Mouse (Mus musculus): ENCODE measurements around the gene Trak1. TPM values are rescaled to one million over a fixed set of nuclear protein-coding genes. Genes with fewer than 3 reads are reported as not detected.

The Trak1 gene
- polyA plus RNA-seq, 1 experiment from 2014 or later: 38.0 TPM

GRCm38 (mm10) chr9:121382568-121382967 lies 85.3 kb downstream of the Trak1 start:
- H3K27ac ChIP-seq (replicated peaks): no peak overlapping the region
- H3K27me3 ChIP-seq: no peaks in the 10 kb centered on the region
- H3K36me3 ChIP-seq: no peaks in the 10 kb centered on the region; the same call in 1 of the 2 replicates
- no peaks in the 10 kb centered on the region for H3K9me3 ChIP-seq
- 92% methylated on average over 14 of the region's 14 CpGs for WGBS
- H3K4me3 ChIP-seq: no peak overlapping the region
- H3K4me1 ChIP-seq: peaks cover 33% of the 10 kb centered on the region
- 0 out of 2 replicates have a peak overlapping the region, but pooled peaks have one; percentile 15 for H3K9ac ChIP-seq (replicated peaks)
- no peak overlapping the region for H3K4me2 ChIP-seq (replicated peaks)
- no peak for ATAC-seq (ENCODE audit: low FRiP score, low read depth)

GRCm38 (mm10) chr9:121383180-121383586 lies 85.9 kb downstream of the Trak1 start:
- H3K9me3 ChIP-seq: no peaks in the 10 kb centered on the region
- H3K27me3 ChIP-seq: no peaks in the 10 kb centered on the region
- 0 out of 2 replicates have a peak overlapping the region, but pooled peaks have one; percentile 20 for H3K9ac ChIP-seq (replicated peaks)
- no peak for ATAC-seq (ENCODE audit: low FRiP score, low read depth)
- H3K36me3 ChIP-seq: no peaks in the 10 kb centered on the region; the same call in 1 of the 2 replicates
- H3K27ac ChIP-seq (replicated peaks): no peak overlapping the region
- H3K4me1 ChIP-seq: peaks cover 39% of the 10 kb centered on the region
- no peak overlapping the region for H3K4me2 ChIP-seq (replicated peaks)
- 84% methylated on average over 9 of the region's 9 CpGs for WGBS
- no peak overlapping the region for H3K4me3 ChIP-seq

- peaks cover 4% of the 10 kb centered on the region; the same call in 1 of the 2 replicates for H3K36me3 ChIP-seq
- H3K4me1 ChIP-seq: peaks cover 44% of the 10 kb centered on the region
- H3K27ac ChIP-seq (replicated peaks): no peak overlapping the region
- WGBS: 82% methylated on average over 7 of the region's 7 CpGs
- H3K9me3 ChIP-seq: no peaks in the 10 kb centered on the region
- H3K27me3 ChIP-seq: no peaks in the 10 kb centered on the region
- no peak overlapping the region for H3K4me2 ChIP-seq (replicated peaks)
- no peak overlapping the region for H3K4me3 ChIP-seq
- no peak overlapping the region for H3K9ac ChIP-seq (replicated peaks)
- ATAC-seq (ENCODE audit: low FRiP score, low read depth): no peak
Observed at GRCm38 (mm10) chr9:121384620-121385019, 87.3 kb downstream of the Trak1 start.

DNA sequence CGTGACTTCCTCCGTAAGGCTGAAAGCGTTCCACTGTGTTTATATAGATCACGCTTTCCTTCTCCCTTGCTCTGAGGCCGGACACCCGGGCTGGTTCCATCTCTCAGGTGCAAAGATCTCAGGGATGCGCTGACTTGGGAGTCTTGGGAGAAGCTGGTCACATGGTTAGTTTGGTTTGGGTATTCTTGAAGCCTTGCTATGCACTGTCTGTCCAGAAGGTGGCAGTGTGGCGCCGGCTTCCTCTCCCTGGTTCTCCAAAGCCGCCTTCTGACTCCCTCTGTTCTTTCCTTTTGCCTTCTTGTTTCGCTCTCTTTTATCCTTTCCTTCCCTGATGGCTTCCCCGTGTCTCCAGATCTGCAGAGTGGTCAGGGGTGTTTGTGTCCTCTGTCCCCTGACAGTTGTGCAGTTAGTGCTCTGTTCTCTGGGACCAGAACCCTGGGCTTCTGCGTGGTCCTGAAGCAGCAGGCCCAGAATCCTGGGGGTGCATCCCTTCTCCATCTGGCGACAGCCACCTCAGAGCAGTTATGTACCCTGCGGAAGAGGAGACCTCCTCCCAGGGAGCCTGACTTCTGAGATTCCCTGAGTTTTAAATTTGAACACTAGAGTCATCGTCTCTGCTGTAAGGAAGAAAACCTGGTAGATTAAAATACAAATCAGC lies 87.9 kb downstream of the Trak1 start:
- no peak overlapping the region for H3K4me3 ChIP-seq
- H3K27me3 ChIP-seq: no peaks in the 10 kb centered on the region
- H3K9me3 ChIP-seq: no peaks in the 10 kb centered on the region
- no peak for ATAC-seq (ENCODE audit: low FRiP score, low read depth)
- WGBS: 39% methylated on average over 16 of the region's 16 CpGs
- H3K36me3 ChIP-seq: peaks cover 9% of the 10 kb centered on the region; the same call in 1 of the 2 replicates
- peak overlapping the region; percentile 37 for H3K9ac ChIP-seq (replicated peaks)
- peaks cover 44% of the 10 kb centered on the region for H3K4me1 ChIP-seq
- no peak overlapping the region for H3K4me2 ChIP-seq (replicated peaks)
- H3K27ac ChIP-seq (replicated peaks): peak overlapping the region; percentile 39; the same call in 1 of the 2 replicates

DNA sequence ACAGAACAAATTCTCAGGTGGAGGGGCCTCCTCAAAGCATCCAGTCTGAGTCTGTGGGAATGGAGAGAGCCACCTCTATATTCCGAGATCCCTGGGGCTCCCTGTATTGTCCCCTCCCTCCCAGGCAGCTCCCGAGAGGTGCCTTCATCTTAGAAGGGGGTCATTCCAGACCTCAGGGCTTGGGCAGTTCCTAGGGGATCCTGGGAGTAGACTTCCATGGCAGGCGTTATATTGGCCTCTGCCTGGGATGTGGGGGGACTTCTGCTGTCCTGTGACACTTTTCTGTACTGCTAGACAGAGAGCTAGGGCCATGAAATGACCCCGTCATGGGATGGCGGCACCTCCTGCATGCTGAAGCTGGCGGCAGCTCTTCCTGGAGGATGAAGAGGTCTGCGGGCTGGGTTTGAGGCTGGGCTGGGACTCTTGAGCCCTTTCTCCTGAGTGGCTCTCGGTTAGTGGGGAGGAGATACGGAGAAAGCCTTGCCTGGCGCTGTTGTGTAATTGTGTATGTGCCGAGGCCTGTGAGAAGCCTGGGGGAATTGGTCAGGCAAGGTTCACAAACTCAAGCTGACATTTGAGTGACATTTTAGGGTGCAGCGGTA lies 88.5 kb downstream of the Trak1 start:
- H3K27ac ChIP-seq (replicated peaks): no peak overlapping the region; the same call in 1 of the 2 replicates
- H3K4me1 ChIP-seq: peaks cover 44% of the 10 kb centered on the region
- ATAC-seq (ENCODE audit: low FRiP score, low read depth): no peak; the same call in 1 of the 2 replicates

GRCm38 (mm10) chr9:121387539-121388272 lies 90.4 kb downstream of the Trak1 start:
- Histone ChIP-seq H3K9me3 (no peaks in the 10 kb centered on the region), H3K4me1 (peaks cover 34% of the 10 kb centered on the region), H3K36me3 (peaks cover 13% of the 10 kb centered on the region; the same call in 1 of the 2 replicates), H3K27ac (replicated peaks) (0 out of 2 replicates have a peak overlapping the region, but pooled peaks have one; percentile 30), H3K27me3 (no peaks in the 10 kb centered on the region), H3K4me2 (replicated peaks) (no peak overlapping the region), H3K9ac (replicated peaks) (0 out of 2 replicates have a peak overlapping the region, but pooled peaks have one; percentile 11), H3K4me3 (no peak overlapping the region)
- 81% methylated on average over 9 of the region's 9 CpGs for WGBS
- ATAC-seq (ENCODE audit: low FRiP score, low read depth): no peak

More for the DNA sequence above, 88.5 kb downstream of the Trak1 start:
- Histone ChIP-seq H3K27me3 (no peaks in the 10 kb centered on the region), H3K9me3 (no peaks in the 10 kb centered on the region), H3K36me3 (peaks cover 9% of the 10 kb centered on the region; the same call in 1 of the 2 replicates), H3K4me2 (replicated peaks) (no peak overlapping the region), H3K9ac (replicated peaks) (0 out of 2 replicates have a peak overlapping the region, but pooled peaks have one; percentile 37), H3K4me3 (no peak overlapping the region)
- 79% methylated on average over 12 of the region's 12 CpGs for WGBS

DNA sequence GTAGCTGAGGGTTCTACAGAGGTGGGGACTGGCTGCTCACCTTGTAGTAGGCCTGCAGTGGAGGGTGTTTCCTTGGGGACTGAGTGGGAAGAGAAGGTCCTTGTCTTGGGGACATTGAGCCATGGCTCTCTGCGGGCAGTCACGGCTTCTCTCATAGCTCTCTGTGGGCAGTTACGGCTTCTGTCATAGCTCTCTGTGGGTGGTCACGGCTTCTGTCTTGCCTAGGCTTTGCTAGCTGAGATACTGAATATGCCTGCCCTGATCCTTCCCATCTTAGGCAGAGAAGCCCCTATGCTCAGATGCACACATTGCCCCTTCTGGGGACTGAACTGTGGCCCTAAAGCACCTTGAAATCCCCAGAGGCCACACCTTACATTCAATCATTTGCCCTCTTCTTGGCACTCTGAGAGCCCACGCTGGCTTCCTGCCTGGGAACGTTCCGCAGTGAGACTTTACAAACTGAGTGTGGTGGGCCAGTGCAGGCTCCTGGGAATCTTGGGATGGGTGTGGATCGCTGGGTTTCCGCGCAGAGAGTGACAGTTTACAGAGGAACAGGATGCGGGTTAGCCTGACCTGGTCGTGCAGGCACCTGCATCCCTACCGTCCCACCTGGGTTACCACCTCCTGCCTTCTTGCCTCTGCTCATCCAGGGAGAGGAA lies 91.1 kb downstream of the Trak1 start:
- Histone ChIP-seq H3K4me1 (peaks cover 27% of the 10 kb centered on the region), H3K9ac (replicated peaks) (0 out of 2 replicates have a peak overlapping the region, but pooled peaks have one; percentile 11), H3K27ac (replicated peaks) (0 out of 2 replicates have a peak overlapping the region, but pooled peaks have one; percentile 30), H3K36me3 (peaks cover 14% of the 10 kb centered on the region), H3K9me3 (no peaks in the 10 kb centered on the region), H3K4me2 (replicated peaks) (no peak overlapping the region), H3K4me3 (no peak overlapping the region), H3K27me3 (no peaks in the 10 kb centered on the region)
- no peak for ATAC-seq (ENCODE audit: low FRiP score, low read depth)
- WGBS: 81% methylated on average over 13 of the region's 13 CpGs

DNA sequence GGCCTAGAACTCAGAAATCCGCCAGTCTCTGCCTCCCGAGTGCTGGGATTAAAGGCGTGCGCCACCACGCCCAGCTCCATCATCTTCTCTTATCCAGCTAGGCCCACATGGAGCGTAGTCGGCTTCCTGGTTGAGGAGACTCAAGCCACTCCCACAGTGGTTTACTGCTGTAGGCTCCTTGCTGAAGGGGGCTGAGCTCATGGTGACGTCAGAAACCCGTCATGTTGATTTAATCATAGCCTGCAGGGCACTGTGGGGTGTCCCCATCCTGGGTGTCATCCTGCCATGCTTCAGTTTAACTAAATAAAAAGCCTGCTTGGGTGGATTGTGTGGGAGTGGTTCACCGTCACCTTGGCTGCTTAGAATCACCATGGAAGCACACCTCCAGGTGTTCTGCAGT lies 92.0 kb downstream of the Trak1 start:
- no peaks in the 10 kb centered on the region for H3K27me3 ChIP-seq
- H3K4me3 ChIP-seq: no peak overlapping the region
- 89% methylated on average over 10 of the region's 10 CpGs for WGBS
- no peaks in the 10 kb centered on the region for H3K9me3 ChIP-seq
- no peak overlapping the region for H3K4me2 ChIP-seq (replicated peaks)
- H3K9ac ChIP-seq (replicated peaks): no peak overlapping the region
- no peak overlapping the region for H3K27ac ChIP-seq (replicated peaks)
- peaks cover 21% of the 10 kb centered on the region for H3K36me3 ChIP-seq
- no peak for ATAC-seq (ENCODE audit: low FRiP score, low read depth)
- H3K4me1 ChIP-seq: peaks cover 24% of the 10 kb centered on the region

DNA sequence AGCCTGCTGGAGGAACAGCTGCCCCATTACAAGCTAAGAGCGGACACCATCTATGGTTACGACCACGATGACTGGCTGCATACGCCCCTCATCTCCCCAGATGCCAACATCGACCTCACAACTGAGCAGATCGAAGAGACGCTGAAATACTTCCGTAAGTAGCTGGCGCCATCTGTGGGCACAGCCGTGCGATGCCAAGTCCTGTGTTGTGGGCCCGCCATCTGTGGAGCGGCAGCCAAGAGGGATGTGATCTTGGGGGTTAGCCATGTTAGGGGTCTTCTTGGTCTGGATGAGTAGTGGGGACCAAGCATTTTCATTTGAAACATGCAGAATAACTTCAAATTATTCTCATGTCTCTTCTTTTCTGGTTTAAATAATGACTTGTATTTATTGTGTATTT lies 94.6 kb downstream of the Trak1 start:
- Histone ChIP-seq H3K27me3 (no peaks in the 10 kb centered on the region), H3K4me3 (no peak overlapping the region), H3K4me1 (peaks cover 12% of the 10 kb centered on the region), H3K36me3 (peaks cover 35% of the 10 kb centered on the region; the same call in 1 of the 2 replicates), H3K9me3 (no peaks in the 10 kb centered on the region), H3K9ac (replicated peaks) (no peak overlapping the region), H3K4me2 (replicated peaks) (no peak overlapping the region), H3K27ac (replicated peaks) (no peak overlapping the region)
- WGBS: 91% methylated on average over 13 of the region's 13 CpGs
- ATAC-seq (ENCODE audit: low FRiP score, low read depth): no peak

- no peak overlapping the region for H3K9ac ChIP-seq (replicated peaks)
- 51% methylated on average over 5 of the region's 5 CpGs for WGBS
- no peak overlapping the region for H3K27ac ChIP-seq (replicated peaks)
Observed at GRCm38 (mm10) chr9:121392427-121392826, 95.1 kb downstream of the Trak1 start.

DNA sequence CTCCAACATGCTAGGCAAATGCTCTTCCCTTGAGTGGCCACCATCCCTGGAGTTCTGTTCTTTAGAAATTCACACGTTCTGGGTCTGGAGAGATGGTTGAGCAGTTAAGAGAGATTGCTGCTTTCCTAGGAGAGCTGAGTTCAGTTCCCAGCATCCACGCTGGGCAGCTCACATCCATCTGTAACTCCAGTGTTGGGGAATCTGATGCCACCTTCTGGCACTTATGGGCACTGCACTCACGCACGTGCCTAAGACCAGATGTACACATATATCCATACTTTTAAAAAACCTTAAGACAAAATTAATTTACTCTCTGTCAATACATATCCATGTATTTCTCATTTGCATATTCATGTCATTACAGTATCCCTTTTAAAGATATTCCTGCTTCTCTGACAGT lies 95.8 kb downstream of the Trak1 start:
- Histone ChIP-seq H3K36me3 (peaks cover 35% of the 10 kb centered on the region; the same call in 1 of the 2 replicates), H3K9me3 (no peaks in the 10 kb centered on the region), H3K4me1 (peaks cover 9% of the 10 kb centered on the region), H3K27ac (replicated peaks) (no peak overlapping the region), H3K4me2 (replicated peaks) (no peak overlapping the region), H3K9ac (replicated peaks) (no peak overlapping the region), H3K4me3 (no peak overlapping the region), H3K27me3 (no peaks in the 10 kb centered on the region)
- ATAC-seq (ENCODE audit: low FRiP score, low read depth): no peak
- 94% methylated on average over 4 of the region's 4 CpGs for WGBS

More at GRCm38 (mm10) chr9:121392427-121392826, 95.1 kb downstream of the Trak1 start:
- peaks cover 35% of the 10 kb centered on the region; the same call in 1 of the 2 replicates for H3K36me3 ChIP-seq
- H3K4me2 ChIP-seq (replicated peaks): no peak overlapping the region
- no peak overlapping the region for H3K4me3 ChIP-seq
- ATAC-seq (ENCODE audit: low FRiP score, low read depth): no peak
- H3K9me3 ChIP-seq: no peaks in the 10 kb centered on the region
- peaks cover 12% of the 10 kb centered on the region for H3K4me1 ChIP-seq
- no peaks in the 10 kb centered on the region for H3K27me3 ChIP-seq
